Mouse (Mus musculus) left cerebral cortex, adult 2 months (tissue): ENCODE results near the gene Gba. TPM values are rescaled to one million over a fixed set of nuclear protein-coding genes. Genes with fewer than 3 reads are reported as not detected.

Source experiments
- DNase-seq, 2 experiments: peaks; one replicate each; pipeline ENCODE4 v3.0.0; 2021 to 2022; ENCODE audit warnings: low spot score in 2 of 2, mixed read lengths in 1 of 2; ENCODE audit errors: extremely low spot score in 1 of 2
- H3K27ac ChIP-seq: fragments of 200-600 bp; 2 replicates; pipeline ENCODE4 v1.8.1; 2022
- H3K4me3 ChIP-seq: fragments of 200-600 bp; 2 replicates; pipeline ENCODE4 v1.8.1; 2022
- CTCF ChIP-seq: fragments of 200-600 bp; IDR thresholded peaks from 2 replicates; pipeline ENCODE4 v1.8.1; 2022; ENCODE audit warnings: antibody characterized with exemption, mild to moderate bottlenecking, moderate library complexity
- intact Hi-C: fragments of 180-260 bp; cut with DNase I; formaldehyde crosslinking; loops from one replicate; pipeline ENCODE4 v1.15.1; 2025
- total RNA-seq, 2 experiments: library from RNA; stranded (reverse); gene quantifications; 2 replicates each; pipeline ENCODE4 v1.2.3; 2021

Gene Gba
- total RNA-seq, 2 experiments from 2014 or later: 64.9 to 66.8 TPM

GRCm38 (mm10) chr3:89183959-89184315 is 18.8 kb upstream of the Gba start:
- Histone ChIP-seq H3K27ac (peak overlapping the region; percentile 98), H3K4me3 (peak overlapping the region; percentile 92)
- no peak for TF ChIP-seq CTCF
- DNase-seq: no peak
- intact Hi-C loops: no loop called here

- Histone ChIP-seq H3K27ac (no peak overlapping the region), H3K4me3 (no peak overlapping the region)
- TF ChIP-seq CTCF: no peak
- intact Hi-C loops: no loop called here
- DNase-seq: no peak
These were observed 15.5 kb upstream of the Gba start for GRCm38 (mm10) chr3:89187197-89187596.

DNA sequence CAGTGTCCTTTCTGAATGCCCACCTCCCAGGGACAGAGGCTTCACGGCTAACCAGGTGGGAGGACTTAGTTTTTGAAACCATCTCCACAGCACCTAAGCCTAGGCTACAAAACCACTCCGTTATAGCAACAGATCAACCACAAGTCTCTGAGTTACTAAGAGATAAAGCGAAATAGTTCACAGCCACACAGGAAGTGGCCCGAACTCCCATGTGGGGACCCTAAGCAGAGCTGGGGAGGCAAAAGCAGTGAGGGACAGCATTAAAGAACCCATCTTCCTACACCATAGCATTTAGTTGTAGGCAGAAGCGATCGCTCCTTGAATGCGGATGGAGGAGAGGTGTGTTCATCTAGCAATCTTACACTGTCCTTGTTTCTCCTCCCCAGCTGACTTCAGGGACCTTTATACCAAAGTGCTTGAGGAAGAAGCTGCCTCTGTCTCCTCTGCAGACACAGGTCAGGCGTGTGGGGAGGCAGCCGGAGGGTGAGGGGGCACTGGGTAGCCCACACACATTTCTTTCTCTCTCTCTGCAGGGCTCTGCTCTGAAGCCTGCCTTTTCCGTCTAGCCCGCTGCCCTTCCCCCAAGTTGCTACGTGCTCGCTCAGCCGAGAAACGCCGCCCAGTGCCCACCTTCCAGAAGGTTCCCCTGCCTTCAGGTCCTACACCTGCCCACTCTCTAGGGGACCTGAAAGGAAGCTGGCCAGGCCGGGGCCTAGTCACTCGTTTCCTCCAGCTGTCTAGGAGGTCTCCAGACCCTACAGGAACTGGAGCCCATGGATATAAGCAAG is 14.8 kb upstream of the Gba start:
- intact Hi-C loops: no loop called here
- no peak for DNase-seq
- Histone ChIP-seq H3K4me3 (no peak overlapping the region), H3K27ac (no peak overlapping the region)
- no peak for TF ChIP-seq CTCF

DNA sequence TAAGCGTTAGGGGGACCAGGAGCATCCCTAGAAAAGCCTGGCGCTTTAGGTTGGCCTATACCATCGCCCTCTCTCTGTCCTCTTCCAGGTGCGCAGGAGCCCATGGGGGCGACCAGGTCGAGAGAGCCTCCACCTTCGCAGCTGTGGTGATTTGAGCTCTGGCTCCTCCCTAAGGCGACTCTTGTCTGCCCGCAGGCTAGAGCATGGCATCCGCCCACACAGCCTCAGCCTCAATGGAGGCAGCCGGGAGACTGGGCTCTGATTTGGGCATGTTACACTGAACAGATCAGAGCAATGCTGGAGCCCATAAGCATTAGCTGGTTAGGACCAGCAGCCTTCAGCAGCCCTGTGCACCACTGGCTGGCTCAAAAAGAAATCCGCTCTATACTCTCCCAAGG is 14.3 kb upstream of the Gba start:
- intact Hi-C loops: no loop called here
- no peak overlapping the region for H3K4me3 ChIP-seq
- no peak overlapping the region for H3K27ac ChIP-seq
- DNase-seq: no peak
- no peak for TF ChIP-seq CTCF

GRCm38 (mm10) chr3:89190436-89190835 is 12.3 kb upstream of the Gba start:
- no peak for DNase-seq
- TF ChIP-seq CTCF: no peak
- Histone ChIP-seq H3K27ac (no peak overlapping the region), H3K4me3 (no peak overlapping the region)
- intact Hi-C loops: no loop called here

GRCm38 (mm10) chr3:89193351-89193750 is 9.4 kb upstream of the Gba start:
- no peak overlapping the region for H3K4me3 ChIP-seq
- intact Hi-C loops: no loop called here
- no peak overlapping the region for H3K27ac ChIP-seq
- DNase-seq: no peak
- TF ChIP-seq CTCF: no peak; the same call in 1 of the 2 replicates

DNA sequence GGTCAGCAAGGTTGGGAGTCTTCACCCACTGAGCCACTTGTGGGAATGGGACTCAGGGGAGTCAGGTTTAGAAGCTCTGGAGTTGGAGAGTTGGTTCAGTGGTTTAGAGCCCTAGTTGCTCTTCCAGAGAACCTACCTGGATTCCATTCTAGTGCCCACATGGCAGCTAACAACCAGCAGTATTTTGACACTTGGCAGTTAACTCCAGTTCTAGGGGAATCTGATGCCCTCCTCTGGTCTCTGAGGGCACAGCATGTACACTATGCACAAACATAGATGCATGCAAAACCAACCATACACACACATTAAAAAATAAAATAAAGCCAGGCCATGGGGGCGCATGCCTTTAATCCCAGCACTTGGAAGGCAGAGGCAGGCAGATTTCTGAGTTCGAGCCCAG is 8.9 kb upstream of the Gba start:
- H3K4me3 ChIP-seq: no peak overlapping the region
- intact Hi-C loops: no loop called here
- peak; percentile 35 for TF ChIP-seq CTCF
- no peak overlapping the region for H3K27ac ChIP-seq
- DNase-seq: no peak

GRCm38 (mm10) chr3:89195979-89196877 is 6.5 kb upstream of the Gba start:
- H3K4me3 ChIP-seq: peak overlapping the region; percentile 51
- peak; percentile 51 for TF ChIP-seq CTCF
- intact Hi-C loops: loop anchor here (1.0 to 2.0 kb wide), 2 partner anchors 19 to 49 kb away; partner anchors contain the start of genes Krtcap2 and Thbs3
- DNase-seq: peak; percentile 75 to 84
- peak overlapping the region; percentile 91 for H3K27ac ChIP-seq

- H3K27ac ChIP-seq: no peak overlapping the region
- intact Hi-C loops: no loop called here
- H3K4me3 ChIP-seq: no peak overlapping the region
- TF ChIP-seq CTCF: no peak
- no peak for DNase-seq
These were observed 2.9 kb upstream of the Gba start for GRCm38 (mm10) chr3:89199839-89200238.

- H3K27ac ChIP-seq: peak overlapping the region; percentile 83
- intact Hi-C loops: no loop called here
- no peak for DNase-seq
- peak overlapping the region; percentile 69 for H3K4me3 ChIP-seq
- no peak for TF ChIP-seq CTCF
These were observed 400 bp downstream of the Gba start for GRCm38 (mm10) chr3:89203142-89203514.

DNA sequence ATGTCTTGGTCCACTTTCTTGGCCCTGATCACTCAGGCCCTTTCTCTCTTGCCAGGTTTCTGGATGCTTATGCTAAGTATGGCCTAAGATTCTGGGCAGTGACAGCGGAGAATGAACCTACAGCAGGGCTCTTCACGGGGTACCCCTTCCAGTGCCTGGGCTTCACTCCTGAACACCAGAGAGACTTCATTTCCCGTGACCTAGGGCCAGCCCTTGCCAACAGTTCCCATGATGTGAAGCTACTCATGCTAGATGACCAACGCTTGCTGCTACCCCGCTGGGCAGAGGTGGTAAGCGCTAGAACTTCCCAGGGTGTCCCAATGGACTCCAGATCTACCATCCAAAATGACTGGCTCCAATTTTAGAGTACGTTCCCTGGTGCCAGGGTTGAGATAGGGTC is 3.4 kb downstream of the Gba start:
- intact Hi-C loops: no loop called here
- H3K27ac ChIP-seq: no peak overlapping the region
- no peak for TF ChIP-seq CTCF
- no peak for DNase-seq
- H3K4me3 ChIP-seq: no peak overlapping the region

DNA sequence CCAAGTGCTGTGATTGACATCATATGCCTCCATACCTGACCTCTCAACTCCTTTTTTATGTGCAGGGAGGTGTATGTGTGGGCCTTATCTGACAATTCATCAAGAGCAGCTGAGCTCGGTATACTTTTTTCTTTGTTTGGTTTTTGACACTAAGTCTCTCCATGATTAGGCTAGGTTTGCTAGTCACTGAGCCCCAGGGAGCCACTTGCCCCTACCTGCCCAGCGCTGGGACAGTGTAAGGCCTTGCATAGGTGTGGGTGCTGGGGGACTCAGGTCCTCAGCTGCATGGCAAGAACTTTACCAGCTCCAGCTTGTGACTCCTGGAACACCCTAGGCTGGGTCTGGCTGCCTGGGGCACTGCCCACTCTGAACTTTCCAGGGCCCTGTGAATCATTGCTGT is 4.0 kb downstream of the Gba start:
- TF ChIP-seq CTCF: no peak
- no peak overlapping the region for H3K4me3 ChIP-seq
- intact Hi-C loops: no loop called here
- DNase-seq: no peak
- no peak overlapping the region for H3K27ac ChIP-seq
